Mouse (Mus musculus) lung, embryonic 15.5 days (tissue): Measurements from ENCODE around the gene Dip2b. TPM values are rescaled to one million over a fixed set of nuclear protein-coding genes. Genes with fewer than 3 reads are reported as not detected.

Experiments
- ATAC-seq: fragments of 200-750 bp; cut with Nextera tagmentation; 2 replicates; pipeline ENCODE4 v1.8.0; 2017; ENCODE audit warnings: moderate number of reproducible peaks, borderline replicate concordance; ENCODE audit not compliant: low FRiP score, low TSS enrichment; ENCODE audit errors: extremely low read depth
- H3K27ac ChIP-seq: fragments of 300-500 bp; sonication (generic); 2 replicates; pipeline ENCODE4 v1.5.1; 2015; ENCODE audit warnings: moderate library complexity, mild to moderate bottlenecking, inconsistent platforms
- H3K27me3 ChIP-seq: fragments of 300-500 bp; sonication (generic); 2 replicates; pipeline ENCODE4 v1.6.1; 2015; ENCODE audit warnings: inconsistent platforms
- H3K36me3 ChIP-seq: fragments of 300-500 bp; sonication (generic); 2 replicates; pipeline ENCODE4 v1.6.1; 2015; ENCODE audit warnings: inconsistent platforms
- H3K4me1 ChIP-seq: fragments of 300-500 bp; sonication (generic); 2 replicates; pipeline ENCODE4 v1.6.1; 2015; ENCODE audit warnings: inconsistent platforms
- H3K4me2 ChIP-seq: fragments of 300-500 bp; sonication (generic); 2 replicates; pipeline ENCODE4 v1.6.1; 2015; ENCODE audit warnings: inconsistent platforms, mild to moderate bottlenecking, moderate library complexity
- H3K4me3 ChIP-seq: fragments of 300-500 bp; sonication (generic); 2 replicates; pipeline ENCODE4 v1.5.1; 2015; ENCODE audit warnings: mild to moderate bottlenecking, inconsistent platforms
- H3K9ac ChIP-seq: fragments of 300-500 bp; sonication (generic); 2 replicates; pipeline ENCODE4 v1.6.1; 2015; ENCODE audit warnings: inconsistent platforms
- H3K9me3 ChIP-seq: fragments of 300-500 bp; sonication (generic); 2 replicates; pipeline ENCODE4 v1.6.1; 2016; ENCODE audit warnings: inconsistent platforms
- WGBS: fragments of 180-500 bp; shearing (Covaris S2); methylation state at CpG from one replicate; pipeline ENCODE4 v1.1.7; 2015; 5-methylcytosine and 5-hydroxymethylcytosine counted together
- polyA plus RNA-seq: library from polyadenylated mRNA; unstranded; fragments of >200 nt; fragmentation: Nextera tagmentation; extraction: Ambion mirVana; gene quantifications from 2 replicates; pipeline ENCODE4 v1.2.1, GENCODE M21; 2015

The Dip2b gene
- polyA plus RNA-seq, 1 experiment from 2014 or later, result 10.5 TPM

DNA sequence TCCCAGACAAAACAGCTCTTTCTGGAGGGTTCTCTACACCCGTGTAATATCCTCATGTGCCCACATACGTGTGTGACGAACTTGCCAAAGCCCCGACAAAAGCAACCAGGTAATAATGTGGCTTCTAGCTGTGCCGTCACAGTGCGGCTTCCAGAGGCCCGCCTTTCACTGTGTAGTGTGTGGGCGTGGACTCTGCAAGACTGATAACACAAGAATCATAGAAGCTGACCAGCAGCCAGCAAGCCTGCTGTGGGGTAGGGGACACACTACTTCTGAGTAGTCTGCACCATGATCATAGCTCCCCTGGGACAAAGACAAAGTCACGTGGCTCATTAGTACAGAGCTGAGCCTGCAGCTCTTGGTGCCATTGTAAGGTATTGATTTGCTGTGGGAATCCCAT, 147.8 kb downstream of the Dip2b start:
- no peak overlapping the region for H3K9ac ChIP-seq
- no peak for ATAC-seq
- no peaks in the 10 kb centered on the region for H3K9me3 ChIP-seq
- H3K4me2 ChIP-seq, result no peak overlapping the region
- WGBS, result 86% methylated on average over 9 of the region's 9 CpGs
- no peak overlapping the region for H3K4me3 ChIP-seq
- H3K27ac ChIP-seq, result no peak overlapping the region
- no peaks in the 10 kb centered on the region for H3K4me1 ChIP-seq
- H3K36me3 ChIP-seq, result peaks cover 71% of the 10 kb centered on the region
- H3K27me3 ChIP-seq, result no peaks in the 10 kb centered on the region

DNA sequence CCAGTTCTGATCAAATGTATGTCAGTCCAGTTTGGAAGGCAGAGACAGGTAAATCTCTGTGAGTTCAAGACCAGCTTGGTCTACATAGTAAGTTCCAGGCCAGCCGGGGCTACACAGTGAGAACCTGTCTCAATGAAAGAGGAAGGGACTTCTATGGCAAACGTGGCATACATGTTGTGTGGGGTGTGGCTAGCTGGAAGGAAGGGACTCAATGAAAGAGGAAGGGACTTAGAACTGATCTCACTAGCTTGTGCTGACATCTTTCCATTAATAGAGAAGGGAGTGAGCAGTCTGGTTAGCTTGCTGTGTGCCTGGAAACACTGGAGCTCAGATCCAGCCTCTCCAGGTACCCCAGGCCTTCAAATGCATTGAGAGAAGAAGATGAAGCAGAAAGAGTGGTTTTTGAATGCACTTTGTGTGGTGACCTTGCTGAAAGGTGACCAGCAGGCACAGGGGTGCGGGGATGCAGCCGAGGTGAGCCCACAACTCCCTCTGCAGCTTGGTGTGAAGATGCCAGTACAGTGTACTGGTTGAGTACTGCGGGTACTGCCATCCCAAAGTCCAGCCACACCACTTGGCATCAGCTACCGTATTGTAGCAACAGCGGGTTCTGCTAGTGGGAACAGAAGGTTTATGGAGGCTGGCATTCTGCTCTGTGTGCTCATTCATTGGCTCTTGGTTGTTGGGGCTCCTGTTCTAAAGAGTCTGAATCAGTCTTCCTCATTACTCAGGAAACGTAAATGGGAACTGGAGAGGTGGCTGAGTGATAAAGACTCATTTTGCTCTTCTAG, 148.6 kb downstream of the Dip2b start:
- Histone ChIP-seq H3K4me2 (no peak overlapping the region), H3K9me3 (no peaks in the 10 kb centered on the region), H3K4me1 (no peaks in the 10 kb centered on the region), H3K4me3 (no peak overlapping the region), H3K36me3 (peaks cover 77% of the 10 kb centered on the region), H3K9ac (no peak overlapping the region), H3K27me3 (no peaks in the 10 kb centered on the region), H3K27ac (no peak overlapping the region)
- 89% methylated on average over 8 of the region's 8 CpGs for WGBS
- no peak for ATAC-seq

DNA sequence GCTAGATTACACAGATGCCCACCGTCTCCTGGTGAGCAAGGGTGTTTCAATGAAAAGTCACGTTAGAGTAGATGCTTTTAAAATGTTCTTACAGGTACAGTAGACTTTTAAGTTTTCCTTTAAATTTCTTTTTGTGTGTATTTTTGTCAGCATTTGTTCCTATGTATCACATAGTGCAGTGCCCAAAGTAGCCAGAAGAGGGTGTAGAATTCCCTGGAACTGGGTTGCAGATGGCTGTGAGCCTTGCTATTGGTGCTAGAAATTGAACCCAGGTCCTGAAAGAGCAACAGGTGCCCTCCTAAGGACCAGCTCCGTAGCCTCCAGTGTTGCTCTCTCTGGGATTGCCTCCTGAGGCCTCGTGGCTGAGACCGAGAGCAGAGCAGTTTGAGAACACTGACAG, 150.1 kb downstream of the Dip2b start:
- Histone ChIP-seq H3K9ac (no peak overlapping the region), H3K27ac (peak overlapping the region; percentile 7; the same call in 1 of the 2 replicates), H3K4me2 (no peak overlapping the region), H3K36me3 (peaks cover 74% of the 10 kb centered on the region), H3K9me3 (no peaks in the 10 kb centered on the region), H3K4me1 (no peaks in the 10 kb centered on the region), H3K27me3 (no peaks in the 10 kb centered on the region), H3K4me3 (no peak overlapping the region)
- ATAC-seq, result no peak
- 77% methylated on average over 5 of the region's 5 CpGs for WGBS

DNA sequence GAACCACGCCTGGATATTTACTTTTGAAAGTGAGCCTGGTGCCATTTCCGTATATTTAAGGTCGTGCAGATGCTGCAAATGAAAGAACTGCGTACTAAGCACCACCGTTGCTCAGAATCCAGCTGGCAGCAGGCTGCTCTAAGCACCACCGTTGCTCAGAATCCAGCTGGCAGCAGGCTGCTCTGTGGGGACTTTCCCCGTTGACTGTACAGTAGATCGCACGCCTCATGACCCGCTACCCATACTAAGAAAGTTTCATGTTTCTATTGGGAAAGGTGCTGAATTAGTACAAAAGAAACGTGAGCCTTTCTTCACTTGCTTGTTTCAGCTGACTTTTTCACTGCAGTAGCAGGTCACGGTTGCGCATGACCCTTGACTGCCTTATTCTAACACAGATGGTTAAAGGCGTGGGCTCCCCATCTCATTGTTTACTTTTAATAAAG, 150.5 kb downstream of the Dip2b start:
- WGBS, result 60% methylated on average over 14 of the region's 14 CpGs
- no peaks in the 10 kb centered on the region for H3K4me1 ChIP-seq
- H3K9ac ChIP-seq, result no peak overlapping the region
- no peak overlapping the region for H3K4me2 ChIP-seq
- H3K36me3 ChIP-seq, result peaks cover 75% of the 10 kb centered on the region
- no peak for ATAC-seq
- peak overlapping the region; percentile 7; the same call in 1 of the 2 replicates for H3K27ac ChIP-seq
- H3K9me3 ChIP-seq, result no peaks in the 10 kb centered on the region
- H3K4me3 ChIP-seq, result no peak overlapping the region
- no peaks in the 10 kb centered on the region for H3K27me3 ChIP-seq

DNA sequence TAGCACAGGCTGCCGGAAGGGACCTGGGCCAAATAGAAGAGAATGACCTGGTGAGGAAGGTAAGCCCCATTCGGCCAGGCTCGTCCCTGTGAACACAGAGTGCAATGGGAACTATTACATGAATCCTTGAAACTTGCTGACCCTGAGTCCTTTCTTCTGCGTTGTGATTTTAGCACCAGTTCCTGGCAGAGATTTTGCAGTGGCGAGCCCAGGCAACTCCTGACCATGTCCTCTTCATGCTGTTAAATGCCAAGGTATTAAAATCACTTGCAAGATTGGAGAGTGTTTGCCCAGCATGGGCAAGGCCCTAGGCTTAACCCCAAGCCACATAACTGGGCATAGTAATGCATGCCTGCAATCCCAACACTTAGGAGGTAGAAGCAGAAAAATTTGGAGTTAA, 151.6 kb downstream of the Dip2b start:
- no peaks in the 10 kb centered on the region for H3K27me3 ChIP-seq
- 87% methylated on average over 5 of the region's 5 CpGs for WGBS
- no peak overlapping the region for H3K4me2 ChIP-seq
- no peak overlapping the region for H3K4me3 ChIP-seq
- H3K27ac ChIP-seq, result no peak overlapping the region
- H3K36me3 ChIP-seq, result peaks cover 76% of the 10 kb centered on the region
- no peaks in the 10 kb centered on the region for H3K9me3 ChIP-seq
- no peaks in the 10 kb centered on the region for H3K4me1 ChIP-seq
- no peak overlapping the region for H3K9ac ChIP-seq
- ATAC-seq, result no peak

DNA sequence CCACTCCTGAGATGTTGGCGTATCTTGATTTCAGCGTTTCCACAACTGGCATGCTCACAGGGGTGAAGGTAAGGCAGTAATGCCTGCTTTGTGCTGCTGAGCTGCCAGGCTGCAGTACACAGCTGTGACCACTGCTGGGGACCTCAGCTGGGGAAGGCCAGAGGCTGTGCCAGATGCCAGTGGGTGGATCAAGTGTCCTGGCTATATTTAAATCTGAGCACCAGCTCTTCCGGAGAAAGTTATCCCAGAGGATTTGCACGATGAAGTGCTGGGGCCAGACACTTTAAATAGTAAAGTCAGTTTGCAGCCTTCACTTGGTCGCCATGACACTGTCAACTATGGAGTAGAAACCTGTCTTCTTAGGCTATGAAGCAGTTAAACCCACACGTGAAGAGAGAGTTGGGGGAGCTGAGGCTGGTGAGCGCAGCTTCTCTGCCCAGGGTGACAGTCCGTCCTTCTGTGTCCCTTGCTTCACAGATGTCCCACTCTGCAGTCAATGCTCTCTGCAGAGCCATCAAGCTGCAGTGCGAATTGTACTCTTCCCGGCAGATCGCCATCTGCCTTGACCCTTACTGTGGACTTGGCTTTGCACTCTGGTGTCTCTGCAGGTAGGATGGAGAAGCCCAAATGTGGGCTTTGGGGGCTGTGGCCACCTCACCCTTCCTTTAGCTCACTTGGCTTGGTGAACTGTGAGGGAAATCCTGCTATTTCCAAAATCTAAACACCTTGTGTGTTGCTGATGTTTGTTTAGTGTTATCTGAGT, 160.7 kb downstream of the Dip2b start:
- H3K4me2 ChIP-seq, result no peak overlapping the region
- H3K4me1 ChIP-seq, result no peaks in the 10 kb centered on the region
- WGBS, result 84% methylated on average over 11 of the region's 11 CpGs

DNA sequence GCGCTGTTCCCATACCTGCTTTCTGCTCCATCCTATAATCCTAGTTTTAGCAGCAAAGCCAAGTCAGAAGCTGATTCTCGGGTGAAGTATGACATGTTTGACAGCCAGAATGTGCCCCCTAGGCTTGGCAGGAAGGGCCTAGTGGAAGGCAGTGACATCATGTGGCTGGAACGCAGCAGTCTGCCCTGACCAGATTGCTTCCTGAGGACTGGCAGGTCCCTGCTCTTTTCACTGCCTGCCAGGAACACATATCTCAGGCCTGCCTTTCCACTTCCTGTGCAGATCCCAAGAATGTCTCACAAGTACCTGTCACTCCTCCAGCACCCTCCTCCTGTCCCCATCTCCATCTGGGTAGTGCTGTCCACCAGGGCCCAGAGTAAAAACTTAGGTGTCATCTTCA, 161.3 kb downstream of the Dip2b start:
- H3K4me1 ChIP-seq, result 0 out of 2 replicates have a peak, but pooled peaks cover 3% of the 10 kb centered on the region
- no peak overlapping the region for H3K4me2 ChIP-seq
- H3K9ac ChIP-seq, result no peak overlapping the region
- no peak overlapping the region for H3K27ac ChIP-seq
- peaks cover 45% of the 10 kb centered on the region for H3K36me3 ChIP-seq
- no peak overlapping the region for H3K4me3 ChIP-seq
- no peak for ATAC-seq
- H3K9me3 ChIP-seq, result no peaks in the 10 kb centered on the region
- 57% methylated on average over 3 of the region's 3 CpGs for WGBS
- no peaks in the 10 kb centered on the region for H3K27me3 ChIP-seq

More for the DNA sequence above, 160.7 kb downstream of the Dip2b start:
- H3K4me3 ChIP-seq, result no peak overlapping the region
- no peak overlapping the region for H3K27ac ChIP-seq
- no peak for ATAC-seq
- peaks cover 52% of the 10 kb centered on the region for H3K36me3 ChIP-seq
- no peaks in the 10 kb centered on the region for H3K27me3 ChIP-seq
- H3K9ac ChIP-seq, result no peak overlapping the region
- no peaks in the 10 kb centered on the region for H3K9me3 ChIP-seq

DNA sequence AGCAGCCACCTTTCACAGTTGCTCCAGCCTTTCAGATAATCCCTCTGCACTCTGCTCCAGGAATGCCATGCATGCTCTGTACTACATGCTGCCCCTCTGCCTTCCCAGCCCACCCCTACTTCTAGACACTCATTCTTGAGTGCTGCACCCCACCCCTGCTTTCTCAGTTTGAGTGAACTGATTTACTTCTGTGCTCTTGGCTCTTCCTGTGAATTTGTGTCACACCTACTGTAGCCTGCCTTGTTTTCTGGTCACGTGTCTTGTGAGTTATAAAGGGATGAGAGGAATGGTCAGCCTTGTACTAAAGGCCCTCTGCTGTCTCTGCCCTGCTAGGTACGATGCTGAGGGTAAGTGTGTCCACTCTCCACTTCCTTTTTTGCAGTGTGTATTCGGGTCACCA, 163.3 kb downstream of the Dip2b start:
- peaks cover 45% of the 10 kb centered on the region for H3K36me3 ChIP-seq
- 0 out of 2 replicates have a peak, but pooled peaks cover 3% of the 10 kb centered on the region for H3K4me1 ChIP-seq
- no peak for ATAC-seq
- H3K27ac ChIP-seq, result no peak overlapping the region
- H3K4me2 ChIP-seq, result no peak overlapping the region
- WGBS, result 92% methylated on average over 3 of the region's 3 CpGs
- no peaks in the 10 kb centered on the region for H3K9me3 ChIP-seq
- H3K27me3 ChIP-seq, result no peaks in the 10 kb centered on the region
- no peak overlapping the region for H3K4me3 ChIP-seq
- no peak overlapping the region for H3K9ac ChIP-seq

DNA sequence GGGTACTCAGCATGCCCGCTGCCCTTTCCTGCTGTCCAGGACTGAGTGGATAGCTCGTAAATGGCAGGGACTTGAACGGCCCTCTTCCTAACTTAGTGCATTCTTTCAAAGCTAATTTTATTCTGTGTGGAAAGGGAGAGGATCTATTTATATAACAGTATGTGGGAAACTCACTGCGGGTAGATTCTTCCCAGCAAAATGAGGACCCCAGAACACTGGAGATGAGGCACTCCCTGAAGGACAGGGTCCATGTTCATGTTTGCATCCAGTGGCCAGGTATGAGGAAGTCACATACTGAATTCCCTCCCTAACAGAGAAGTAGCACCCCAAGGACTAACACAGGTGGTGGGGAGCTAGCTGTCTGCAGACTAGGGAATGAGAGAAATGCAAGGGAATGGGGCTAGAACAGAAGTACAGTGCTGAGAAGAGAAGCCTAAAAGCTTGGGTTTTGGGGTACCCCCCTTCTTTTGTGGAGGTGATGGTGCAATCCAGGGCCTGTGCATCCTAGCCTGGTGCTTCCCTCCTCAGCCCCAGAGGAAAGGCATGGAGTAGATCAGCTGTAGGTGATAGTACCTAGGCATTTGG, 164.1 kb downstream of the Dip2b start:
- Histone ChIP-seq H3K9ac (no peak overlapping the region), H3K4me2 (no peak overlapping the region), H3K36me3 (peaks cover 42% of the 10 kb centered on the region), H3K9me3 (no peaks in the 10 kb centered on the region), H3K27ac (no peak overlapping the region), H3K27me3 (no peaks in the 10 kb centered on the region), H3K4me3 (no peak overlapping the region), H3K4me1 (0 out of 2 replicates have a peak, but pooled peaks cover 3% of the 10 kb centered on the region)
- WGBS, result 87% methylated on average over 4 of the region's 4 CpGs
- no peak for ATAC-seq

DNA sequence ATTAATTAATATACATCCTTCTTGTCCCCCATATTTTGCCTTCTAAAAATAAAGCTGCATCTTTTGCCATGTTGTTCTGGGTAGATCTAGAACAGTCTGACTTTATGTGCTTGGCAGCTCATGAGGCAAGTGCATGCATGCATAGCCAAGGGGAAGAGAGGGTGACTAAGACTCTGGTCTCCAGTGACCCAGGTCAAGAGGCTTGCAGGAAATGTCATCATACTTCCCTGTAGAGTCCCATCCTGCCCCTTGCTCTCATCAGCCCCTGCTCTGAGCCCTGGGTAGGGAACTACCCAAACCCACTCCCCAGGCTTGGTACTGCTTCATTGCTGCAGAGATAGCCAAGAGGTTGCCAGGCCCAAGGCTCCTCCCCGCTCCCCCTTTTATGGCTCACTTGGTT, 166.1 kb downstream of the Dip2b start:
- no peak for ATAC-seq
- no peak overlapping the region for H3K9ac ChIP-seq
- H3K4me3 ChIP-seq, result no peak overlapping the region
- H3K27me3 ChIP-seq, result no peaks in the 10 kb centered on the region
- H3K4me2 ChIP-seq, result no peak overlapping the region
- no peaks in the 10 kb centered on the region for H3K9me3 ChIP-seq
- peaks cover 50% of the 10 kb centered on the region for H3K36me3 ChIP-seq
- WGBS, result 72% methylated on average over 1 of the region's 1 CpGs
- H3K4me1 ChIP-seq, result 0 out of 2 replicates have a peak, but pooled peaks cover 3% of the 10 kb centered on the region
- H3K27ac ChIP-seq, result no peak overlapping the region

DNA sequence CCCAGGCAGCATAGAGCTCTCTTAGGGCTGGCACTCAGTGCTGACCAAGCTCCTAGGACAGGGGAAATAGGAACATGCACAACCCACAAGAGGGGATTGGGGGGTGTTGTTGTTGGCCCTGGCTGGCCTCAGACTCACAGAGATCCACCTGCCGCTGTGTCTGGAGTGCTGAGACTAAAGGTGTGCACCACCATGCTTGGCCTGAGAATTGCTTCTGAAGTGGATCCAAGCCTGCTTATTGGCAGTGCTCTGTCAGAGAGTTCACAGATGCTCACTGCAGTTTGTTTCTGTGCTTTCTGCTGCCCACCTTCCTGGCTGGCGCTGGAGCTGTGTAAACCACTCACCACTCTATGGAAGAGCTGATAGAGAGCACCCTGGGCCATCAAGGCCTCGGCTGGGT, 171.5 kb downstream of the Dip2b start:
- WGBS, result 89% methylated on average over 3 of the region's 3 CpGs
- Histone ChIP-seq H3K36me3 (peaks cover 73% of the 10 kb centered on the region), H3K4me1 (no peaks in the 10 kb centered on the region), H3K9me3 (no peaks in the 10 kb centered on the region), H3K9ac (no peak overlapping the region), H3K27ac (no peak overlapping the region), H3K4me3 (no peak overlapping the region), H3K27me3 (no peaks in the 10 kb centered on the region), H3K4me2 (no peak overlapping the region)
- no peak for ATAC-seq

DNA sequence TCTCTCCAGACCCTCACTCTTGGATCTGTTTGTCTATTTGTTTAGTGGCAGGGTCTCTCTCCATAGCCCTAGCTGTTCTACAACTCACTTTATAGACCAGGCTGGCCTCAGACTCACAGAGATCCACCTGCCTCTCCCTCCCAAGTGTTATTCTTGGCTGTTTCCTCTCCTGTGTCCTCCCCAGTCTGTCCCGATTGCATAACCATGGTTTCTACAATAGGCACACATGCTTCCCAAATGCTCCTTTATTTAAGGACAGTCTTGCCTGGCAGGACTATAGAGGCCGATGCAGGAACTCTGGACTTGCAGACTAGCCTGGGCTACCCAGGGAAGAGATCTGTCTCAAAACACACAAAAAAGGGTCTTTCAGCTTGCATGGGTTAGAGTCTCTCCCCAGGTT, 174.9 kb downstream of the Dip2b start:
- H3K27ac ChIP-seq, result no peak overlapping the region
- no peak overlapping the region for H3K4me2 ChIP-seq
- H3K4me1 ChIP-seq, result no peaks in the 10 kb centered on the region
- no peak overlapping the region for H3K9ac ChIP-seq
- no peak overlapping the region for H3K4me3 ChIP-seq
- 93% methylated on average over 2 of the region's 2 CpGs for WGBS
- no peaks in the 10 kb centered on the region for H3K9me3 ChIP-seq
- ATAC-seq, result no peak
- H3K36me3 ChIP-seq, result peaks cover 68% of the 10 kb centered on the region
- no peaks in the 10 kb centered on the region for H3K27me3 ChIP-seq
